Mouse (Mus musculus) embryonic facial prominence, embryonic 11.5 days (tissue): ENCODE results near the gene Ndufaf2. TPM values are rescaled to one million over a fixed set of nuclear protein-coding genes. Genes with fewer than 3 reads are reported as not detected.

ENCODE experiments used
- ATAC-seq: fragments of 200-750 bp; cut with Nextera tagmentation; replicated peaks from 2 replicates; pipeline ENCODE4 v1.8.0; 2017; ENCODE audit warnings: low read depth; ENCODE audit not compliant: insufficient number of reproducible peaks, low FRiP score, low TSS enrichment
- DNase-seq: peaks from one replicate; pipeline ENCODE4 v3.0.0-alpha.2; 2015; ENCODE audit warnings: low spot score
- H3K27ac ChIP-seq: fragments of 300-500 bp; sonication (generic); replicated peaks from 2 replicates; pipeline ENCODE4 v1.5.1; 2014; ENCODE audit warnings: mild to moderate bottlenecking, low read depth, low read length, control low read depth
- H3K27me3 ChIP-seq: fragments of 300-500 bp; sonication (generic); 2 replicates; pipeline ENCODE4 v1.6.1; 2014; ENCODE audit warnings: mild to moderate bottlenecking, low read length, moderate library complexity, mixed read lengths; ENCODE audit not compliant: control insufficient read depth, insufficient read depth
- H3K36me3 ChIP-seq: fragments of 300-500 bp; sonication (generic); replicated peaks from 2 replicates; pipeline ENCODE4 v1.6.1; 2014; ENCODE audit warnings: low read depth, mild to moderate bottlenecking, low read length, moderate library complexity, mixed read lengths; ENCODE audit not compliant: control insufficient read depth, insufficient read depth
- H3K4me1 ChIP-seq: fragments of 300-500 bp; sonication (generic); 2 replicates; pipeline ENCODE4 v1.6.1; 2014; ENCODE audit warnings: low read length, mixed read lengths; ENCODE audit not compliant: control insufficient read depth, insufficient read depth
- H3K4me2 ChIP-seq: fragments of 300-500 bp; sonication (generic); 2 replicates; pipeline ENCODE4 v1.6.1; 2014; ENCODE audit warnings: low read depth, mild to moderate bottlenecking, control low read depth, low read length, moderate library complexity
- H3K4me3 ChIP-seq: fragments of 300-500 bp; sonication (generic); 2 replicates; pipeline ENCODE4 v1.5.1; 2014; ENCODE audit warnings: low read depth, low read length, control low read depth
- H3K9ac ChIP-seq: fragments of 300-500 bp; sonication (generic); replicated peaks from 2 replicates; pipeline ENCODE4 v1.6.1; 2014; ENCODE audit warnings: mild to moderate bottlenecking, control low read depth, low read length
- H3K9me3 ChIP-seq: fragments of 300-500 bp; sonication (generic); replicated peaks from 2 replicates; pipeline ENCODE4 v1.6.1; 2016; ENCODE audit warnings: mild to moderate bottlenecking, low read length, inconsistent platforms, mixed read lengths; ENCODE audit not compliant: control insufficient read depth
- WGBS: fragments of 180-500 bp; shearing (Covaris S2); extraction: QIAGEN DNeasy Blood & Tissue Kit; methylation state at CpG from one replicate; pipeline ENCODE4 v1.1.7; 2014; 5-methylcytosine and 5-hydroxymethylcytosine counted together
- polyA plus RNA-seq: library from polyadenylated mRNA; unstranded; fragments of >200 nt; fragmentation: Nextera tagmentation; extraction: Ambion mirVana; gene quantifications from 2 replicates; pipeline ENCODE4 v1.2.1, GENCODE M21; 2014

Gene Ndufaf2
- polyA plus RNA-seq, 1 experiment from 2014 or later = 112 TPM

DNA sequence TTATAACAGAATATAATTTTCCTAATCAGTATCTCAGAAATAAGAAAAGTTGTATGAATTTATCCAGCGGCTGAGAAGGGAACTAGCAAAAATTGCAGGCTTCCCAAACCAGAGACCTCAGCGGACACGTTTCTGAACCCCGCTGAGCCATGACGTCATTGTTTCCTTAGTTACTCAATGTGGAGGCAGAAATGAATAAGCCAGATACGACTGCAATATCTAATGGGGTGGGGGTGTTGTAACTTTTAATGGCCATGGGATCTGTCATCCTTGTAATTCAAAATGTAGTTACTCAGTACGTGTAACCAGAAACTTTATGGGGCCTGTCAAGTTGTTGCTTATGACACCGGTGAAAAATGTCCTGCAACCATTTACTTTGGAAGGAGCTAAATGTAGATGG lies 145.3 kb downstream of the Ndufaf2 start:
- Histone ChIP-seq H3K4me2 (no peak overlapping the region), H3K9ac (no peak overlapping the region), H3K4me3 (no peak overlapping the region), H3K27me3 (no peaks in the 10 kb centered on the region), H3K9me3 (no peaks in the 10 kb centered on the region), H3K36me3 (no peaks in the 10 kb centered on the region), H3K27ac (no peak overlapping the region), H3K4me1 (no peaks in the 10 kb centered on the region)
- DNase-seq (no peak), ATAC-seq (no peak)
- WGBS = 92% methylated on average over 8 of the region's 8 CpGs

- Histone ChIP-seq H3K4me1 (no peaks in the 10 kb centered on the region), H3K27me3 (no peaks in the 10 kb centered on the region), H3K4me3 (no peak overlapping the region), H3K9ac (no peak overlapping the region), H3K9me3 (no peaks in the 10 kb centered on the region), H3K4me2 (no peak overlapping the region), H3K27ac (no peak overlapping the region), H3K36me3 (no peaks in the 10 kb centered on the region)
- 85% methylated on average over 4 of the region's 4 CpGs for WGBS
- DNase-seq (no peak), ATAC-seq (no peak)
Measured at GRCm38 (mm10) chr13:108007861-108008260, 150.6 kb downstream of the Ndufaf2 start.

DNA sequence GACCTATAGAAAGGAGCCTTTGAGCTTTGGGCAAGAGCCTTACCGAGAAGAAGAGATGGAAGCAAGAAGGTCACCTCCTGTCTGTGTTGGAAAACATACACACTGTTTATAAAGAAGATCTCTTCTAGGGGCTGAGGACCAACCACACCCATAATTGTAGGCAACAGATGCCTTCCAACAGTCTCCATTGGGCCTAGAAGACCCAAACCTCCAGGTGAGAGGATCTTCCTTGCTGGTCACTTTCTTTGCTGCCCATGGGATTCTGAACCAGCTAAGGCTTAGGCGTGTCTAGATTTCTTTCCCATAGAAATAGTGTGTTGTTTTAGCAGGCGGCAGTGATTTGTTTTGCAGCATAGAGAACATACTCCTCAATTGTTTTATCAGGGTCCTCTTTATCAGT lies 162.1 kb downstream of the Ndufaf2 start:
- no peak for ATAC-seq

GRCm38 (mm10) chr13:107995211-107995610 lies 163.2 kb downstream of the Ndufaf2 start:
- Histone ChIP-seq H3K4me2 (no peak overlapping the region), H3K27ac (no peak overlapping the region), H3K27me3 (no peaks in the 10 kb centered on the region), H3K4me3 (no peak overlapping the region), H3K4me1 (no peaks in the 10 kb centered on the region), H3K36me3 (no peaks in the 10 kb centered on the region), H3K9me3 (no peaks in the 10 kb centered on the region), H3K9ac (no peak overlapping the region)
- WGBS = 58% methylated on average over 7 of the region's 7 CpGs
- DNase-seq (no peak), ATAC-seq (no peak)

More for the DNA sequence above, 162.1 kb downstream of the Ndufaf2 start:
- H3K27ac ChIP-seq = no peak overlapping the region
- H3K4me3 ChIP-seq = no peak overlapping the region
- H3K27me3 ChIP-seq = no peaks in the 10 kb centered on the region
- no peak overlapping the region for H3K9ac ChIP-seq
- H3K36me3 ChIP-seq = no peaks in the 10 kb centered on the region
- H3K4me1 ChIP-seq = no peaks in the 10 kb centered on the region
- no peak overlapping the region for H3K4me2 ChIP-seq
- DNase-seq = no peak
- WGBS = 88% methylated on average over 3 of the region's 3 CpGs
- H3K9me3 ChIP-seq = no peaks in the 10 kb centered on the region

DNA sequence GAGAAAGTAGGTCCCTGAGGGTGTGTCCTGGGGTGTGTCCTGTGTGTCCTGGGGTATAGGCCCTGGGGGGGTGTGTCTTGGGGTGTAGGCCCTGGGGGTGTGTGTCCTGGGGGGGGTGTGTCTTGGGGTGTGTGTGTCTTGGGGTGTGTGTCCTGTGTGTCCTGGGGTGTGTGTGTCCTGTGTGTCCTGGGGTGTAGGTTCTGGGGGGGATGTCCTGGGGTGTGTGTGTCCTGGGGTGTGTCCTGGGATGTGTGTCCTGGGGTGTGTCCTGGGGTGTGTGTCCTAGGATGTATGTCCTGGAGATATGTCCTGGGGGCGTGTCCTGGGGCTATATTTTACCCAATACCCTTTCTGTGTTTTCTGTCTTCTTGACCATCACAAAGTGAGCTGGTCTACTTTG lies 165.8 kb downstream of the Ndufaf2 start:
- H3K4me2 ChIP-seq = no peak overlapping the region
- WGBS = 71% methylated on average over 1 of the region's 1 CpGs
- DNase-seq = no peak

GRCm38 (mm10) chr13:107984641-107985040 lies 173.8 kb downstream of the Ndufaf2 start:
- no peak overlapping the region for H3K4me3 ChIP-seq
- ATAC-seq = no peak
- H3K9ac ChIP-seq = no peak overlapping the region
- no peak for DNase-seq
- no peaks in the 10 kb centered on the region for H3K36me3 ChIP-seq
- WGBS = 80% methylated on average over 5 of the region's 5 CpGs
- H3K4me1 ChIP-seq = no peaks in the 10 kb centered on the region
- H3K9me3 ChIP-seq = no peaks in the 10 kb centered on the region
- no peak overlapping the region for H3K27ac ChIP-seq
- no peak overlapping the region for H3K4me2 ChIP-seq
- no peaks in the 10 kb centered on the region for H3K27me3 ChIP-seq

More for the DNA sequence above, 165.8 kb downstream of the Ndufaf2 start:
- Histone ChIP-seq H3K4me1 (no peaks in the 10 kb centered on the region), H3K27me3 (no peaks in the 10 kb centered on the region), H3K36me3 (no peaks in the 10 kb centered on the region), H3K4me3 (no peak overlapping the region), H3K9ac (no peak overlapping the region), H3K9me3 (no peaks in the 10 kb centered on the region), H3K27ac (no peak overlapping the region)
- ATAC-seq = no peak

DNA sequence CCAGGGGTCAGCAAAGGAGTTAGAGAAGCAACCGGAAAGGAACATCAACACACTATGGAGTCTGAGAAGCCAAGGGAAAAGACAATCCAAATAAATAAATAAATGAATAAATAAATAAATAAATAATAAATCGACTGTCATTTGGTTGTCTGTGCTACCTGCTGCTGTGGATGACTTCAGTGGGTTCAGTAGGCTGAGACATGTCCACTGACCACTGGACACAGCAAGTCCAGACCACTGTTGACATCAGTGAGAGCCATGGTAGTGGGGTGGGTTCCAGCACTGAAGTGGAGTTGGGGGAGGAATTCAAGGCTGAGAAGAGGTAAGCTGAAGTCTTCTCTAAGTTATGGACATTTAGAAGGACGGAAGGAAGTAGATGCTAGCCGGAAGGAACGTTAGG lies 174.2 kb downstream of the Ndufaf2 start:
- DNase-seq (no peak), ATAC-seq (no peak)
- Histone ChIP-seq H3K27me3 (no peaks in the 10 kb centered on the region), H3K4me1 (no peaks in the 10 kb centered on the region), H3K9ac (no peak overlapping the region), H3K9me3 (no peaks in the 10 kb centered on the region), H3K4me2 (no peak overlapping the region), H3K4me3 (no peak overlapping the region), H3K36me3 (no peaks in the 10 kb centered on the region), H3K27ac (no peak overlapping the region)
- WGBS = 85% methylated on average over 5 of the region's 5 CpGs

DNA sequence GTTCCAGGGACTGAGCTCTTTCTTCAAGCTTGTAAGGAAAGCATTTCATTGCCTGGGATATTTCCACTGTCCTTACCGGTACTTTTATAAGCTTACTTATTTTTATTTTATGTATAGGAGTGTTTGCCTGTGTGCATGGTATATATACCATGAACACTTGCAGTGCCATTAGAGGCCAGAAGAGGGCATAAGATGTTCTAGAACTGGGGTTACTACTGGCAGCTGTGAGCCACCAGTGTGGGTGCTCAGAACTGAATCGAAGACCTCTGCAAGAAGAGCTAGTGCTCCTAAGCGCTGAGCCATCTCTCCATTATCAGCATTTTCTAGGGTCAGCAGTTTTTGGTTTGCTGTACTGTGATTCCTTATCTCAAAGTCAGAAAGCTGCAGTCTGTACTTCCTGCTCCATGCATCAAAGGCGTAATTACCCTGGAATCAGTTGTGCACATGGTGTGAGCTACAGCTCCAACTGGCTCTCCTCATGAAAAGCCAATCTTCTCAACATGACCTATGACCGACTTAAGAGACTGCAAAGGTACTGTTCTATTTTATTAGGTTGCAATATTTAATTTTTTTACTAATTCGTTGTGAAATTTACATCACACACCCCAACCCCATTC lies 175.1 kb downstream of the Ndufaf2 start:
- WGBS = 98% methylated on average over 6 of the region's 6 CpGs
- Histone ChIP-seq H3K27ac (no peak overlapping the region), H3K36me3 (no peaks in the 10 kb centered on the region), H3K4me3 (no peak overlapping the region), H3K4me2 (no peak overlapping the region), H3K9ac (no peak overlapping the region), H3K9me3 (no peaks in the 10 kb centered on the region), H3K27me3 (no peaks in the 10 kb centered on the region), H3K4me1 (no peaks in the 10 kb centered on the region)
- ATAC-seq = no peak
- DNase-seq = no peak
